Mouse (Mus musculus) cerebellum, adult 11 months (tissue): ENCODE results near the gene Flrt2.
"Not testable (repeated sequence)": the region's sequence is repeated elsewhere in the genome, so short reads cannot be mapped to it uniquely, and the experiment has no call there.

Source experiments
- DNase-seq: peaks from one replicate; pipeline ENCODE4 v3.0.0; 2022

Gene Flrt2

DNA sequence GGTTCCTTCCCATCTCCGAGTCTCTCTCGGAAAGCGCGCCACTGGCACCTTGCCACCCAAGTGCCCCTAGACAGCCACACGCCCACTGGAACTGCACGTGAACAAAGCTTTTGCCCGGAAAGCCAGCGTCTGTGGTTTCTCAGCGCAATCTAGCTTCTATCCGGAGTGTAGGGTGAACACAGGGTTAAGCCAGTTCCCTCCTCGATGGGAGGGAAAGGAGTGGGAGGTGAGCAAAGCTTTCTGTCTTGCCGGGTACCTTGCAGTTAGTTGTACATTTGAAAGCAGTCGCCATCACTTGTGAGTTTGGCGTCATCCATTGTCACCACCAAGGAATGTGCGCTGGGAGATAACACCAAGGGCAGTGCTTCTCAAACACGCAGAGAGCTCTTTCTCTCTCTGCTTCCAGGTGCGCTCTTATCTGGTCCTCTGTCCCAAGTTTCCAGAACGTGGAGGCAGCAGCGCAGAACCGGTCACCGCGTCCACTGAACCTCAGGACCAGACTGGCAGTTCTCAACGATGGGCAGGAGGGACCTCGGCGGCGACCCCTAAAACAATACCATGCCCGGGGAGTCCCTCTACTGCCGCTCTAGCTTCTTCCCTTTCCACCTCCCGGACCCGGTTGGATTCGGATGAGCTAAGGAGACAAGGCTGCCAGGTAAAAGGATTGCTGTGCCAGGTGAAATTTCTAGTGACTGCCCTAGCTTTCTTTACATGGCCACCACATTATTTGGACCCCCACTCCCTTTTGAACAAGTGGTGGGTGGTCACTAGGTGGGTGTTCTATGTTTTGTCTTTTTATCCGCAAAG, at the start of gene Flrt2:
Flrt2 (plus strand) TSS at position 266 of the 807 bp plus-strand sequence.
- no peak for DNase-seq

DNA sequence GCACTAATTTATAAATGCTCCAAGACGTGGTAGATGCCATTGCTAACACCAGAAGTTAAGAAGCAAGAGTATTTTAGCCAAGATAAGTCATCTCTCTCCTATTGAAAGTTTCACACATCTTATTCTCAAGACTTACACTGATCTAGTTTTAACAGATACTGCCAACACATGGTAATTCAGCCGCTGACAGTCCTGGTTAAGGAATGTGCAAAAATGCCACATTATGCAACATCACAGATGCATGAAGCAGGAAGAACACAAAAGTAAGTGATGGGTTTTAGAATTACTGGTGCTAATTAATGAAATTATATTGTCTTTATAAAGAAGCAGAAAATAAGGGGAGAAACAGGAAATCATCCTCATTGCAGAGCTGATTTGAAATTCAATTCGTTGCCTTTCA, 49.8 kb upstream of the Flrt2 start:
- DNase-seq: no peak

DNA sequence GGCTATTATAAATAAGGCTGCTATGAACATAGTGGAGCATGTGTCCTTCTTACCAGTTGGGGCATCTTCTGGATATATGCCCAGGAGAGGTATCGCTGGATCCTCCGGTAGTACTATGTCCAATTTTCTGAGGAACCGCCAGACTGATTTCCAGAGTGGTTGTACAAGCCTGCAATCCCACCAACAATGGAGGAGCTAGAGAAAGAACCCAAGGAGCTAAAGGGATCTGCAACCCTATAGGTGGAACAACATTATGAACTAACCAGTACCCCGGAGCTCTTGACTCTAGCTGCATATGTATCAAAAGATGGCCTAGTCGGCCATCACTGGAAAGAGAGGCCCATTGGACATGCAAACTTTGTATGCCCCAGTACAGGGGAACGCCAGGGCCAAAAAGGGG, 44.8 kb upstream of the Flrt2 start:
- not testable (repeated sequence) for DNase-seq

DNA sequence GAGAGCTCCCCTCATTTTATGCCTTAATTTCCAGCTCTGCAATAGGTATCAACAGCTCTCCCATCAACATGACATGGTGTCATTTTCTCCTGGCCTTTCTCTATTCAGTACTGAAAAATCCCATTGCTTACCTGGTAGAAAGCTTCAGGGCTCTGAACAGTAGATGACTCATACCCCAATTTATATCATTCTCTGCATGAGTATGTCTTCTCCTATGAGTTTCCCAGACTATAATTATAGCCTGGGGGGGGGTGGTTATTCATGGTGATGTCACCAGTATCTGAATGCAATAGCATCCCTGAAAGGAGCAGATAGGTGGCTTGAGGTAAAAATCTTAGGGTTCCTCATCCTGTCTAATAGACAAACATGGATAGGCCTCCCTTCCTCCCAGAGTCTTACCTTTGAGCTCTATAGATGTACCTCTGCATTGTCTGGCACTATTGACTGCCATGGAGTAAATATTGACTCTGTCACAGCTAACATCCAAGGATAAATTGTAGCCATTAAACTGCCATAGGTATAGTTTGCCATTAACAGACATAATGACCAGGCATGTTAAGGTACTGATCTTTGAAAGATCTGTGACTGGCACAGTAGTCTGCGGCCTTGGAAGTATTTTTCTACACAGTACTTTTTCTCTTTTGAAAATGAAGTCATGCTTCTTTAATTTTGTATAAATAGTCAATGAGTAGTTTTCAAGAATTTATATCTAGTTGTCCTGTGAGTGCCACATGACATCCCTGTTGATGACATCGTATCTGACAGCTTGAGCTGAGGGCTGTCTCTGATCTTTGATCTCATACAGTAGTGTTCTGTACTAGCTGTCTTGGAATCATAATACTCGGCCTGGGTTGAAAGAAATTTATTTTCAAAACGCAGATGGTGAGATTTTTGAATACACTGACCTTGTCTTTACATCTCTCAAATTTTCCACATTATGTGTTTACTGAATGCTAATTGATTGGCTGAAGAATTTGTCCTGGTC, 39.6 kb upstream of the Flrt2 start:
- DNase-seq: no peak

DNA sequence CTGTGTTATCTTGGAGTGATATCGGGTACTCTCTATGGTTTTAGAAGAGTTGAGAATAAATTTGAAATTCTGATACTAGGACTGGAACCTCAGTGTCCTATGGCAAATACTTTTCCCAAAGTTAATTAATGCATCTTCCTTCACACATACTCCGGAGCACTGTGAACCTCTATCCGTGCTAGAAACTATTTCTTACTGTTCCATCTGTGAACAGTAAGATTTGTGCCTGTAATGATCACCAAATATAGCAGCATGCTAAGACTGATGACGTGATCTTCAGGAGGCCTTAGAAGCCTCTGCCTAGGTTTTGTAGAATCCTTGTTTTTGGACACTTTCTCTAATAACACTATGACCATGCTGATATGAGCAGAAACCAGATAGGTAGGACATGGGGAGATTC, 35.4 kb upstream of the Flrt2 start:
- no peak for DNase-seq

DNA sequence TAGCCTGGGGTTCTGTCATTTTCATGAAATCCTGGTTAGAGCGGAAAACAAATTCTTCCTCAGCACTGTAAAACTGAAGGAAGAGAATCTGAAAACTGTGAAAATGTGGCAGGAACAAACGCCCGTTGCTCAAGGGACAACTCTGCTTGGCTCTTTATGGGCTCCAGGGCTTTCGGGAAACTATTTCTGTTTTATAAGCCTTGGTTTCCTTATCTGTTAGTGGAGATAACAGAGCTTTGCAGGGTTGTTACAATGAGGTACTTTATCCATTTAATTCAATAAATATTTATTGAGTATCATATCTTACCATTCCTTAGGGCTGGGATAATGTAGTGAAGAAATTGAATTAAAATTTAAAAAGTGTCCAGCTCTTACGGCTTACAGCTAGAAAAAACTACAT, 24.7 kb upstream of the Flrt2 start:
- no peak for DNase-seq

DNA sequence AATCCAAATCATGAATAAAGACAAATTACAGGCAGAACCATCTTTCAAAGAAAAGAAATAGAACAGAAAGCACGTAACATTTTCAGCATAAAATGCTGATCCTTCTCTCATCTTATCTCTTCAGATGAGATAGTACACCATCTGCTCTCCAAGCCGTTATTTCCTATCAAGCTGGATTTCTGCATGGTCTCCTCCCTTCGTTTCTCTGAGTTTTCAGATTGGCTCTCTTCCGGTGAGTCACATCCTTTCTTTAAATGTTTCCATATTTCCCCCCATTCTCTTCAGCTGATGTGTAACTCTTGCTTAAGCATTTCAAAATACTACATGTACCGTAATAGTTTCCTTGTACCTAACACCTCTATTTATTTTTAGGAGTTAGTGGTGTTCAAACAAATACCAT, 16.3 kb upstream of the Flrt2 start:
- no peak for DNase-seq

DNA sequence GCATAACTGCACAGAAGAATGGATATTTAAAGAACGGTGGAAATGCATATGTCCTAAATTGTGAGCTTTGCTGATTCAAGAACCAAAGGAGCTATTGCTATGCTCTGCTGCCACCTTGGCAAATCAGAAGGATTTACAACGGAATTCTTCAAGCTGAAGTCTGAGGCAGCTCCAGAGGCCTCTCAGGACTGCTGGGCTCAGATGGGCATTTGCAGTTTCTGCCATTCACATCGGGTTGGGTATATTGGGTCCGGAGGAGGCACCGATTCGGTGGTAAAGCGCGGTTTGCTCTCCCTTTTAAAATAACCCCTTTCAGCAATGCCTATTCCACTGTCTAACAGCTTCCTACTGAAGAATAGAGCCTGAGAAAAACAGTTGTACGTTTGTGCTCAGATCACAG, 1.2 kb upstream of the Flrt2 start:
- no peak for DNase-seq

DNA sequence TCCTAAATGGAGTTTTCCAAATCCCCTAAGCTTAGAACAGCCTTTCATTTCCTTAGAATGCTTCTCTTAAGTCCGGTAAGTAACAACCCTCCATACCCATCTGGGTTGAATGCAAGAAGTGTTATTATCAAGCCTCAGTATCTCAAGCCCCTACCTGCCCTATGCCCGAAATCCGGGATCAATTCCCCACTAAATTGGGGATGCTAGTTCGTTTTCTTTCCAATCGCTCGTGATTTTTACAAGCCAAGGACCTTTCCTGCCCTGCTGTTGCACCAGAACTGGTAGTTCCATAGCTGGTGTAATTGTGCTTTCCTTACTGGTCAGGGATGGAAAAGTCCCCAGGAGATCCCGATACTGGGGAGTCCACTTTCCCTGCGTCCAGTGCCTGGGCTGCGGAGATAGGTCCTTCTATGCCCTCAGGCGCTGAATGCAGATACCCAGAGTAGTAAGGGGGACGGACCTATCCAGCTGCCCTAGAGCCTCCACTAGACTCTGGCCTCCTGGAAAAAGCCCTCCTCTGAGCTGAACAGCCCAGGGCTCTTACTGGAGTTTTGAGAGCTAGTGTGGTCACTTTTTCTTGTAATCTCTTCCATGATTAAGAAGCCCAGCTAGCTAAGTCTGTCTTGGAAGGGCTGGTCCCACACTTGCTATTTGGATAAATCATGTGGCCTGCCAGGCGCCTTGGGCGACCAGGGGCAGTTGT, 1.1 kb downstream of the Flrt2 start:
- no peak for DNase-seq

DNA sequence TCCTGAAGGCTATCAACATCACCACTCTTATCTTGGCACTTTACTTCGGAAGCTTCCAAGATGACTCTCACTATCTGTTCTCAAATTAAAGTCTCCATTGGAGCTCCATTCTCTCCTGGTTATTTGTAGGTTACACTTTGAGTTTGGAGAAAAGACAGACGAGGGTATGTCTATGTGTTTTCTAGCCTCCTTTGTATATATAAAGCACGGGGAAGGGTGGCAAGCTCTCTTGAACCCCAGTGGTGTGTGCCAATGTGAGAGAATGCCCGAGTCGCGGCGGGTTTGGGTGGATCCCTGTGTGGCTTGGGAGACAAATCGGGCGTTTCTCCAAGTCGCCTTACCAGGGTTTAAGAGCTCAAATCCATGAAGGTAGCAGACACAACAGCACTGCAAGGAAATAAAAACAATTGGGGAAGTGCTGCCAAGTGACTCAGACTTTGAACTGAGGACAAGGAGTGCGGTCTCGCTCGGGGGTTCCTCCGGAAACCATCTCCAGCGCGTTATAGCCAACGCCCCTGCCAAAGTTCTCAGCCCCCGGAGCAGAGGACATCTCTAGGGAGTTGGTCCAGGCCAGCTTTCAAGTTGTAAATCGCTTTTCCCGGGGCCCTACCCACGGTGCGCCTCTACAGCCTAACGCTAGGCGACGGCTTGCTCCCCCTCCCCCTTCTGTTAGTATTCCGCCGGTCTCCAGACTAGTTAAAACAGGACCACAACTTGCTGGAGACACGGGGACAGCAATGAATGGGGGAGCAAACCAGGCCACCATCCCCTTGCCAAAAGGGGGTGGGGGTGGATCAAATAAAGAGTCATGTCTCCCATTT, 1.8 kb downstream of the Flrt2 start:
- no peak for DNase-seq

DNA sequence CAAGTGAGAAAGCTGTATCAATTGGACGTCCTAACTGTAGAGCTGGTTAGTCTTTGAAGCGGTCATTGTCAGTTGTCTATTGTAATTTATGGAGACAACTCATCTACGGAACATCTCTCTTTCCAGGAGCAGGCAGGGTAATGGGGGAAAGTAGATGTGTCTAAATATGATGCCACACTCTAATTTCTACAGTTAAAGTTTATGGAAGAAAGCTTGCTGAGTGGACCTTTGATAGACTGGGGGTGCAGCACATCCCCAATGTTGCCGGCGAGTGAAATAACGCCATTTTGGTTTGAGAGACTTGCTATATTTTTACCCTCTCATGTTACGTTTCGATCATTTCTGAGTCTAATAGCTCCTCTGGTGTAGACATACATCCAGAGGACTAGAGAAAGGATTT, 2.5 kb downstream of the Flrt2 start:
- DNase-seq: no peak

DNA sequence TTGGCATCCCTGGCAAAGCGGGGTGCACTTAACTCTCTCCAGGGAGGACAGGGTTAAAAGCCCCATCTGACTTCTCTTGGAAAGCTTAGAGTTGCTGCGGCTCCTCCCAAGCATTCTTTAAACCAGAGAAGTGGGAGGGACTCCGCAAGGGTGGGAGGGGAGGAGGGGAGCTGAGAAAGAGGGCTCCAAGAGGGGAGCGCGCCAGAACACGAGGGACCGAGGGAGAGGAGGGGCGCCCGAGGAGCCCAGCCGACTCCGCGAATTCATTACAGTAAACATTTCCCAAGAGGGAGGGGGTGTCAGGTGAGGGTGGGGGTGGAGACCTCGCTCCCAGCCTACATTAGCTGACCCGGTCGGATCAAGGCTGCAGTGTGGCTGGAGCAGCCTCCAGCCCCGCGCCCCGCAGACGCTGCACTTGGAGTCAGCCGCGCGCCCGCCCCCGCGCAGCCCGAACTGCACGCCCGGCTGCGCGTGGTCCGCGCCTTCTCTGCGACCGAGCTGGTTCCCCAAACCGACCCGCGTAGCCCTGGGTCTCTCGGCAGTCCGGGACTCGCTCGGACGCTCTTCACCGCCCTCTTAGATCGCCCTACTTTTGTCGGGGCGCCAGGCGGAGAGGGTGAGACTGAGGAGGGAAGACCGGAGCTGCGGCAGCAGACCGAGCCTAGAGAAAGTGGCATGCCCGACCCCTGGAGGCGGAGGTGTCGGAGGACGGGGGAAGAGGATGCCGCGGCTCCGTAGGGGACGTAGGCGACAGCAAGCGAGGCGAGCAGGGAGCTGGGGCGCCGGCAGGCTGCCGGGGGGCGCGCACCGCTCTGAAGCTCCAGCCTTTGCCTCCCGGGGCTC, 3.2 kb downstream of the Flrt2 start:
- DNase-seq: no peak

DNA sequence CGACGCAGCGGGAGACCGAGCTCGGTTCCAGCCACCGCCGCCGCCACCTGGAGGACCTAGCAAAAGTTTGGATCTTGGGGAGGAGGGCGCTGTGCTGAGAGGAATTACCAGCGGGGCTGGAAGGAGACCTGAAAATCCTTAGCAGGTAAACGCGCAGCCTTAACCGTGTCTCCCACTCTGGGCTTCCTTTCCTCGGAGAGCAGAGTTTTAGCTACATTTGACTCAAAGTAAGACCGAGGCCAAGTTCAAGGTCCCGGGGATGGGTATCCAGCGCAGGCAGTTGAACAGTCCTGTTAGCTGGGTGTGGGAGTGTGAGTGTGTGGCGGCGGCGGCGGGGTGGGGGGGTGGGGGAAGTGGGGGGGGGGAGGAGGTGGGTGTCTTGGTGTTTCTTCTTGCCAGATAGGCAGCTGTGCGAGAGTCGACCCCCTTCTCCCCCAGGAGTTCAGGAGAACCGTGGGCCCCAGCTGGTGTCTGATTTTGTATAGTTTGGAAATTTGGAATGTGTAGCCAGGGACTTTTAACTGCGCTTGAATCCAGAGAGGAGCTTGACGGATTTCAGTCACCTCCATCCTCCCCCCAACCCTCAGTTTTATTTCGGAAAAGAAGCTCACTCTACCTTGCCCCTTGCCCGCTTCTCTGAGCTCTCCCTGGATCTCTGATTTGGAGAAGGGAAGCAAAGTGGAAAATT, 4.0 kb downstream of the Flrt2 start:
- no peak for DNase-seq

DNA sequence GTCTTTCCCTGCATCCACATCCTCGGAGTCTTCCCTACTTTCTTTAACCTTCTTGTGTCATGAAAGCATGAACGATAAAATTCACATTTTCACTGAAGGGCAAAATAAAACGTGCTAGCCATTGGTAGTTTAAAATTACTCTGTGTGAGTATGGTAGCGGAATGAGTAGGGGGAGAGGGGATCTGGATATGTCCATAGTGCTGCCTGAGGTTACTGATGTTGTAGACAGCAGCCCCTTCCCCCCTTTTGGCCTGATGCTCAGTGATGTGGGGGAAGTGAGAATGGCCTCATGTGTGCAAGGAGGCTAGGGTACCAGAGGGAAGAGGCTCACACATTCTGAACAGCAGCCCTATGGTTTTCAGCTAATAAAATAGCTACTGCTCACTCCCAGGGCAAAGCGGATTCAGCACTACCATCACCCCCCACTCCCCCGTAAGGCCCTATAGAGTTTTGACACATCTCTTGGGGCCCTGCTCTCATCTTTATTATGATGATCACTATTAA, 4.5 kb downstream of the Flrt2 start:
- no peak for DNase-seq

DNA sequence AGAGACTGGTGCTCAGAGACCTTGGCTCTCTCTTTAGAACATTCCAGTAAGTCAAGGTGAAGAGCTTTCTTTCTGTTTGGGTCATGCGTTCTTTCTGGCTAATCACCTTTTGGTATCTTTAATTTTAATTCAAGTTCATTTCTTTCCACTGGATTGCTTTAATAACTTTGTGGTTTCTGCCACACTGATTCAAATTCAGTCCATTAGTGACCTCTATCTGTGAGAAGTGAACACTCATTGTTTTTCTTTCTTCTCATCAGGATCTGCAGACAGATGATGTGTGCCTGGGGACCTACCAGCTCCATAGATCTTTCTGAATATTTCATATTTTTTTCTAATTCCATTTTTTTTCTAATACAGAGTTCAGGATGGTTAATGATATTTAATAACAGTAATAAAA, 6.5 kb downstream of the Flrt2 start:
- DNase-seq: no peak

DNA sequence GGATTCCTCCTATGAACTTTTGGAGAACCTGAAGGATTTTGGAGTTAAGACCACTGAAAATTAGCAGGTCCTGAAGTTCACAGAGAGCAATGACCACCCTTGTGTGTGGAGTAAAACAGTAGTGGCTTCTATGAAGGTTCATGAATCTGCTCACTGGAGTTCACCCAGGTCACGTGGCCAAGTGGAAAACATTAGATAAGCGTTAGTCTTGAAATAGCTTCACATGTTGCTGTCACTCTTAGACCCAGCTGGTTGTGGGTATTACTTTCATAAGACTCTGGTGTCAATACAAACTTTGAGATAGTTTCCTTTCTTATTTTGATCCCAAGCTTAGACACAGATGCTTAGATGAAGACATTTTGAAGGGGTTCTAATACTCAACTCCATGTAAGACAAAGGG, 8.7 kb downstream of the Flrt2 start:
- DNase-seq: no peak

DNA sequence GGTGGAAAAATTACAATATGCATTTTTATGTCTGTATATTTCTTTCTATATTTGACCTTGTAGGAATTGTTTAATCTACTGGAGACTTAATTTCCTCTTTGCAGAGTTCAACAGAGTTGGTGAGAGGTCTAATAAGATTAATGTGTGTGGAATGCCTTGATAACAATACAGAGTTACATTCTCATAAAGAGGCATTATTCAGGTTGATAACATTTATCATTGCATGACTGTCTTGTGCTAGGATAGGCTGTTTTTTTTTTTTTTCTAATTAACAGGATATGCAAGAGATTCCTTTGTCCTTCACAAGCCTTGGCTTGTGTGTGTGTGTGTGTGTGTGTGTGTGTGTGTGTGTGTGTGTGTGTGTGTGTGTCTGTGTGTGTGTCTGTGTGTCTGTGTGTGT, 9.6 kb downstream of the Flrt2 start:
- no peak for DNase-seq

DNA sequence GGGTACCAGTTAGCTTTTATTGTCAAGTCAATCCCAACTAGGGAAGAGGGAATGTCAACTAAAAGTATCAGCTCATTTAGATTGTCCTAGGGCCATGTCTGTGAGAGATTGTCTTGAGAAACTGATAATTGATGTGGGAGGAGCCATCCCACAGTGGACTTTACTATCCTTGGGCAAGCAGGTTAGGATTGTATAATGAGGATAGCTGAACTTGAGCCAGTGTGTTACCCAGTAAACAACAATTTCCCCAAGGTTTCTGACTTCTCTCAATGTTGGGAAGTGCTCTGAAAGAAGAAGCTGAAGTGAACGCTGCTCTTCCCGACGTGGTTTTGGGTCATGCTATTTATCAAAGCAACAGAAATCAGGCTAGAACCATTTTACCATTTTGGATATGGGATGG, 13.0 kb downstream of the Flrt2 start:
- DNase-seq: no peak

DNA sequence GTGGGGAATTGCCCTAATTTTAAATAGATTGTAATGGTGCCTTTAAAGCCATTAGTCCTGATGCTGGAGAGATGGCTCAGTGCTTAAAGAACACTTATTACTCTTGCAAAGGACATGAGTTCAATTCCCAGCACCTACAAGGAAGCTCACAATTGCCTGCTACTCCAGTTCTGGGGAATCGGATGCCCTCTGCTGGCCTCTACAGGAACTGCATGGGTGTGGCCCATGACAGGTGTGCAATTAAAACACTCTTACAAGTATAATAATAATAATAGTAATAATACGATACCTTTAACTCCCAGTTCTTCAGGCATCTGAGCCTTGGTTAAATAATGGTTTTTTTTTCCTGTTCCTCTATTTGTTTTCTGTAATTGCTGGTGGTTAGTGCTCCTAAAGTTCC, 31.2 kb downstream of the Flrt2 start:
- no peak for DNase-seq

DNA sequence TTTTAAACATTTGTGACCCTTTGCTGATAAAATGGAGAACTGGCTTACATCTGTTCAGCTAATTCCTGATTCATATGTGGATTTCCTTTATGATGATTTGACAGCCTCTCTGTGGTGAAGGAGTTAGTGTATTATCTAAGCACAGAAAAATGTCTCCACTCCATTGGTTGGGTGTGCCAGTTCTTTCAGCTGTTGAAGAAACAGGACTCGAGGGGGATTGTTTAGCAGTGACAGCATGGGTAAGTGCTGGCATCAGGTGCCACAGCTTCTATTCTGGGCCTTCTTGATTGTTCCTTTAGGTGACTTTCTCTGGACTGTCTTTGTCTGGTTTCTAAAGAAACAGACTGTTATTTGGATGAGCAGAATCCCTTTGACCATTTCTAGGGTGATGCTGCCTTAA, 42.0 kb downstream of the Flrt2 start:
- no peak for DNase-seq

DNA sequence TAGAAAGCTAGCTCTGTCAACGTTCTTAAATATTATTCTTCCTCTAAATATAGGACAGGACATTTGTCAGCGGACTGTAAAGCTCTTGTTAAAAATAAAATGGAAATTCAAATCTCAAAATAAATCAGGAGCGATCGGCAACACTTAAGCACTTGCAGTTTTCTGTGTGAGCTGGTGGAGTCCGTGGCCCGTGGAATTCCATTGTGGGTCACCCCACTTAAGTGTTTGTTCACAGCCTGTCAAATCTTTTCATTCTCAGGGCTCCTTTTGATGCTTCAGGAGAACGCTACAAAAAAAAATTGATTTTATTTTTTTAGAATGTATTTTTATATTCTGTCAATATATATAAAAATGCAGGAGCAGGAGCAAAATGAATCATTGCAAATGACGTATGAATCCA, 45.5 kb downstream of the Flrt2 start:
- no peak for DNase-seq
